Mouse (Mus musculus) ES-Bruce4 (cell line): ENCODE measurements around the gene Psmd12. TPM values are rescaled to one million over a fixed set of nuclear protein-coding genes. Genes with fewer than 3 reads are reported as not detected.

Experiments
- H3K27ac ChIP-seq: 2 replicates; pipeline ENCODE4 v1.5.1; 2012; ENCODE audit warnings: low read length, inconsistent platforms; ENCODE audit not compliant: insufficient read depth
- H3K27me3 ChIP-seq: 2 replicates; pipeline ENCODE4 v1.6.1; 2012; ENCODE audit warnings: mild to moderate bottlenecking, low read length, inconsistent platforms; ENCODE audit not compliant: control insufficient read depth, poor library complexity, insufficient read depth, severe bottlenecking
- H3K36me3 ChIP-seq: 2 replicates; pipeline ENCODE4 v1.6.1; 2012; ENCODE audit warnings: inconsistent platforms, mild to moderate bottlenecking, low read length, moderate library complexity; ENCODE audit not compliant: control insufficient read depth, poor library complexity, insufficient read depth, severe bottlenecking
- H3K4me1 ChIP-seq: one replicate; pipeline ENCODE4 v1.8.1; 2011; ENCODE audit warnings: low read length; ENCODE audit not compliant: control insufficient read depth, insufficient read depth
- H3K4me3 ChIP-seq: 2 replicates; pipeline ENCODE4 v1.5.1; 2011; ENCODE audit warnings: low read depth, mild to moderate bottlenecking, low read length
- H3K9ac ChIP-seq: 2 replicates; pipeline ENCODE4 v1.6.1; 2012; ENCODE audit warnings: low read depth, mild to moderate bottlenecking, inconsistent platforms; ENCODE audit not compliant: poor library complexity, severe bottlenecking
- H3K9me3 ChIP-seq: replicated peaks from 2 replicates; pipeline ENCODE4 v1.6.1; 2012; ENCODE audit warnings: mild to moderate bottlenecking, low read length, inconsistent platforms; ENCODE audit not compliant: control insufficient read depth, poor library complexity, insufficient read depth, severe bottlenecking
- CTCF ChIP-seq: IDR thresholded peaks from one replicate; pipeline ENCODE4 v1.8.1; 2011; ENCODE audit warnings: low read depth, low read length
- EP300 ChIP-seq: IDR thresholded peaks from 2 replicates; pipeline ENCODE4 v1.6.1; 2011; ENCODE audit warnings: low read depth, low read length; ENCODE audit not compliant: insufficient read depth
- POLR2A ChIP-seq: IDR thresholded peaks from one replicate; pipeline ENCODE4 v1.8.1; 2011; ENCODE audit warnings: low read length; ENCODE audit not compliant: insufficient read depth
- polyA plus RNA-seq: library from polyadenylated mRNA; stranded (reverse); fragments of >200 nt; gene quantifications from 2 replicates; pipeline ENCODE4 v1.2.4, GENCODE M21; 2011; ENCODE audit warnings: low read depth; ENCODE audit not compliant: missing spikeins, insufficient read depth, insufficient read length

Psmd12 gene
- polyA plus RNA-seq, 1 experiment: 167 TPM

DNA sequence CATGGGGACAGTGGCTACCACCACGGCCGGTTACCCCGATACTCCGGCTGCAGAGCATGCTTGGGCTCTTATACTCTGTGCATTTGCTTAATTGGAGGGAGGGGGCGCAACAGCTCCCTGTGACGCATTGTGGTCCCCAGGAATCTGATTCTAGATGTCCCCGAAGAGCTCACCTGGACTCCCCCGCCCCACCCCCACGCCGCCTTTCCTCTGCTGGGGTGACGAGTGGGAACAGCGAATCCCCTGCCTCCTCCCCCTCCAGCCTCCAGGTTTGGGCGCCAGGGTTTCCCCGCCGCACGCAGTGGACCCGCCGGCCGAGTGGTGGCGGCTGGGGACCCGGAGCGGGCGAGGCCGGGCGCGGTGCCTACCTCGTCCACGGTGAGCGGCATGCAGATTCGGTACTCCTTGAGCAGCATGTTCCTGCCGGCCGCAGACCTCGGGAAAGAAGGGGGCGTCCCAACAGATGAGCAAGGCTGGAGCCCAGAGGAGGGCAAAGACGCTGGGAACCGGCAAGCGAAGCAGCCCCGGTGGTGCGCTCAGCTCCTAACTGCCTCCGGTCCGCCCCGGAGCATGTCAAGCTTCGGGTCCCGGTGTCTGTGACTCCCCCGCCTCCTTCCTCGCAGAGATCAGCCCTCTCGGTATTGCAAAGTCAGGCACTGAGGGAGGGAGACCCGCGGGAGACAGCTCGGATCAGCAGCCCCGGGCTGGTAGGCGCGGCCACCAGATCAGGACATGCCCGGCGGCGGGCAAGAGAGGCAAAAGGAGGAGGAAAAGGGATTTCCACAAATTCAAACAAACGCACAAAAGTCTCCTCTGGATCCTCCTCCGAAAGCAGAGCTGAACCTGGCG, 9.5 kb upstream of the Psmd12 start:
- Histone ChIP-seq H3K9ac (peak overlapping the region; percentile 87), H3K4me1 (no peaks in the 10 kb centered on the region), H3K36me3 (no peaks in the 10 kb centered on the region), H3K27me3 (no peaks in the 10 kb centered on the region), H3K9me3 (no peaks in the 10 kb centered on the region), H3K27ac (peak overlapping the region; percentile 22), H3K4me3 (peak overlapping the region; percentile 93)
- no peak for TF ChIP-seq CTCF
- TF ChIP-seq EP300: no peak
- TF ChIP-seq POLR2A: no peak

DNA sequence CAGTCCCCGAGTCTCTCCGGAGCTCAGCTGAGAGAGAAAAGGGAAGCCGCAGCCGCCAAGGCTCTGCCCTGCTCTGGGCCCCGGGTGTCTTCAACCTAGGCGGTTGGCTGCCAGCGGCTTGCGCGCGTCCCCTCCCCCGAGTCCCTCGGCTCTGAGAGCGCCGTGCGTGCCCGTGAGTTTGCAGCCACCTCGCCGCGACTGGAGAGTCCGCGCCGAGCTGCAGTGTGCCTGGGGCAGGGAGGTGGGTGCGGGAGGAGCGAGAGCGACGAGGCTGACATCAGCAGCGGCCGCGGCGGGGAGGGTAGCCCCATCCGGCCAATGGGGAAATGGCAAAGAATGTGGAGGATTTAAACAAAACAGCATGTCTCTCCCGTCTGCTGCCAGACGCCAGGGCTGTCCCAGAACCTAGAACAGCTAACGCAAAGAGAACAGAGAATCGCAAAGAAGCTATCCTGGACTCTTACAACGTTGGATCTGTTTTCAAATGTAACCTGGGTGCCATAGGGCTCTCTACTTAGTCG, 8.7 kb upstream of the Psmd12 start, which contains the start of gene Pitpnc1:
Gene Pitpnc1 (minus strand): TSS at position 179 of the 521 bp plus-strand sequence.
- Histone ChIP-seq H3K27ac (peak within 1 kb of the TSS; percentile 22), H3K9me3 (no peaks in the 10 kb centered on the region), H3K9ac (peak within 1 kb of the TSS; percentile 87), H3K36me3 (no peaks in the 10 kb centered on the region), H3K27me3 (no peaks in the 10 kb centered on the region), H3K4me1 (no peaks in the 10 kb centered on the region), H3K4me3 (peak within 1 kb of the TSS; percentile 93)
- TF ChIP-seq POLR2A: no peak
- TF ChIP-seq CTCF: no peak
- TF ChIP-seq EP300: no peak

- Histone ChIP-seq H3K4me3 (peak overlapping the region; percentile 93), H3K9ac (peak overlapping the region; percentile 87), H3K4me1 (no peaks in the 10 kb centered on the region), H3K9me3 (no peaks in the 10 kb centered on the region), H3K27me3 (no peaks in the 10 kb centered on the region), H3K36me3 (no peaks in the 10 kb centered on the region), H3K27ac (peak overlapping the region; percentile 22)
- TF ChIP-seq EP300 (no peak), CTCF (no peak), POLR2A (no peak)
Observed at GRCm38 (mm10) chr11:107471071-107471720, 8.1 kb upstream of the Psmd12 start.

DNA sequence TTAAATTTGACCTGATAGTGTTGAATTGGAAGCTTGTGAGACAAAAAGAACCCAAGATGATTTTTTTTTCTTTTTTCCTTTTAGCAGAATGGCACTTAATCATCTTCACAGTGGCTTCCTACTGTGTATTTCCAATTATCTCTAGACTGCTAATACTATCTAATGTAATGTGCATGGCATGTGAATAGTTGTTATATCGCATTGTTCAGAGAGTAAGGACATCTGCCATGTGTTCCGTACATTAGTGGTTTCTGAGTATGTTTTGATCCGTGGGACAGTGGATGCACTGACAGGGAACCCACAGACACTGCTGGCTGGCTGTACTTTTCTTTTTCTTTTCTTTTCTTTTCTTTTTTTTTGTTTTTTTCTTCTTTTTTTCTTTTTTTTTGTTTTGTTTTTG, 7.0 kb upstream of the Psmd12 start:
- Histone ChIP-seq H3K9me3 (no peaks in the 10 kb centered on the region), H3K27me3 (no peaks in the 10 kb centered on the region), H3K36me3 (no peaks in the 10 kb centered on the region), H3K4me1 (no peaks in the 10 kb centered on the region), H3K27ac (no peak overlapping the region), H3K9ac (no peak overlapping the region), H3K4me3 (no peak overlapping the region)
- TF ChIP-seq EP300 (no peak), CTCF (no peak), POLR2A (no peak)

GRCm38 (mm10) chr11:107473137-107473820, 6.0 kb upstream of the Psmd12 start:
- TF ChIP-seq CTCF (peak; percentile 50), EP300 (no peak)
- no peaks in the 10 kb centered on the region for H3K4me1 ChIP-seq
- no peaks in the 10 kb centered on the region for H3K27me3 ChIP-seq
- no peaks in the 10 kb centered on the region for H3K36me3 ChIP-seq
- H3K9ac ChIP-seq: no peak overlapping the region
- no peak overlapping the region for H3K4me3 ChIP-seq
- H3K27ac ChIP-seq: no peak overlapping the region
- H3K9me3 ChIP-seq: no peaks in the 10 kb centered on the region
